Mouse (Mus musculus): Measurements from ENCODE around the gene Slc29a1. TPM values are rescaled to one million over a fixed set of nuclear protein-coding genes. Genes with fewer than 3 reads are reported as not detected.
A peak's percentile ranks its signal among the peaks of the same experiment; 100 is the strongest.

Slc29a1 gene
- polyA plus RNA-seq (2015; fragmentation: Nextera tagmentation; extraction: Ambion mirVana): 49.4 and 55.3 TPM in 2 replicates

DNA sequence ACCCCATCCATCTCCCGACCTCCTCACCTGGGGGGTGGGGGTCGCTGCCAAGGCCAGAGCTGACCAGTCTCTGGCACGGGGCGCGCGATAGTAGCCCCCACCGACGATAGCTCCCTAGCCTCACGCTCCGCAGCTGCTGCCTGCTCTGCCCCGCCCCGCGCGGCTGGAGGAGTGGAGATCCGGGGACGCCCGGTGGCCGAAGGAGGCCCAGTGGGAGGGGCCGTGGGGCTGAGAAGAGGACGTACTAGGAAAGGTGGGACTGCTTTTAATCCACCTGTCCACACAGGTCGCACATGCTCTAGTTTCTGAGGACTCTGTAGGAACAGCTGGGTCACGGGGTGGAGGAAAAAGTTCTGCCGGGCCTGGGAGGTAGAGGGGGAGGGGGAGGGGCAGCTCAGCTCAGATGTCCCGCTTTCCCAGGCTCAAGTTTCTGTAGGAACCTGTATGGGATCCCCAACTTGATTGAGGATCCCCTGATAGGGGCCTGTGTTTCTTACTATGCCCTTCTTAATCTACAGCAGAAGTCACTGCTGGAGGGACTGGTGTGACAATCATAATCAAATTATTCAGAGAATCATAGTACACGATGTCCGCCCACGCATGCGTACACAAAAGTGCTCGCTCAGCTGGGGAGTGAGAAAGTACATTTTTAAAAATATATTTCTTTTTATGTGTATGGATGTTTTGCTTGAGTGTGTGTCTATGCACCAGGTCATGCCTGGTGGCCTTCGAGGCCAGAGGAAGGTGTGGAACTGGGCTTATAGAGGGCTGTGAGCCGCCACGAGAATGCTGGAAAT lies at the start of gene Slc29a1:
Gene Slc29a1, minus strand, starts transcription at position 161 of the 797 bp plus-strand sequence.
- H3K9ac ChIP-seq (ENCODE audit: low read length): peak within 1 kb of the TSS; percentile 43
- peak; percentile 72 for ATAC-seq (ENCODE audit: low FRiP score, low TSS enrichment)
- H3K4me2 ChIP-seq (replicated peaks; ENCODE audit: low read depth): peak within 1 kb of the TSS; percentile 59
- peak within 1 kb of the TSS; percentile 32 for H3K4me3 ChIP-seq (ENCODE audit: low read depth, low read length)
- H3K27ac ChIP-seq (replicated peaks): no peak within 1 kb of the TSS
- no peaks in the 10 kb centered on the region for H3K9me3 ChIP-seq (ENCODE audit: control insufficient read depth, low read length)
- peaks cover 12% of the 10 kb centered on the region for H3K4me1 ChIP-seq (replicated peaks; ENCODE audit: control insufficient read depth, insufficient read depth)
- WGBS: 20% methylated on average over 29 of the region's 32 CpGs
- no peaks in the 10 kb centered on the region for H3K36me3 ChIP-seq (ENCODE audit: control insufficient read depth, insufficient read depth, low read length)
- H3K27me3 ChIP-seq (ENCODE audit: control insufficient read depth, insufficient read depth, low read length): no peaks in the 10 kb centered on the region
- TF ChIP-seq CTCF (IDR thresholded peaks at IDR 0.05; ENCODE audit: low read depth) (peak; percentile 34; the same call in 1 of the 2 replicates), EP300 (optimal IDR thresholded peaks at IDR 0.05) (no peak)
- peak; percentile 91 for DNase-seq (ENCODE audit: low spot score)

DNA sequence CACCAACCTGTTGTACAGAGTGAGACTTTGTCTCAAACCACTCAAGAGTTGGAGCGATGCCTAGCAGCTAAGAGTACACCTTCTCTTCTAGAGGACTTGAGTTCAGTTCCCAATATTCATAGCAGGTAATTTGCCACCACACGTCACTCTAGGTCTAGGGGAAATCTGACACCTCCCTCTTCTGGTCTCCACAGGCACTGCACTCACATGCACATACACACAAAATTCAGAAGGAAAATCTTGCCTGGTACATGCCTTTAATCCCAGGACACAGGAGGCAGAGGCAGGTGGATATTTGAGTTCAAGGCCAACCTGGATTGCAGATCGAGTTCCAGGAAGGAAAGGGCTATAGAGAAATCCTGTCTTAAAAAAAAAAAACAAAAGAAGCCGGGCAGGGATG lies 44.8 kb upstream of the Slc29a1 start:
- Histone ChIP-seq H3K9me3 (ENCODE audit: control insufficient read depth, low read length) (no peaks in the 10 kb centered on the region), H3K27me3 (ENCODE audit: control insufficient read depth, insufficient read depth, low read length) (no peaks in the 10 kb centered on the region), H3K27ac (replicated peaks) (no peak overlapping the region), H3K36me3 (ENCODE audit: control insufficient read depth, insufficient read depth, low read length) (no peaks in the 10 kb centered on the region), H3K9ac (ENCODE audit: low read length) (no peak overlapping the region), H3K4me3 (ENCODE audit: low read depth, low read length) (no peak overlapping the region), H3K4me1 (replicated peaks; ENCODE audit: control insufficient read depth, insufficient read depth) (no peaks in the 10 kb centered on the region), H3K4me2 (replicated peaks; ENCODE audit: low read depth) (no peak overlapping the region)
- 95% methylated on average over 4 of the region's 4 CpGs for WGBS
- ATAC-seq (ENCODE audit: low FRiP score, low TSS enrichment) (no peak), DNase-seq (ENCODE audit: low spot score) (no peak)
- TF ChIP-seq EP300 (optimal IDR thresholded peaks at IDR 0.05) (no peak), CTCF (IDR thresholded peaks at IDR 0.05; ENCODE audit: low read depth) (peak; percentile 37)

DNA sequence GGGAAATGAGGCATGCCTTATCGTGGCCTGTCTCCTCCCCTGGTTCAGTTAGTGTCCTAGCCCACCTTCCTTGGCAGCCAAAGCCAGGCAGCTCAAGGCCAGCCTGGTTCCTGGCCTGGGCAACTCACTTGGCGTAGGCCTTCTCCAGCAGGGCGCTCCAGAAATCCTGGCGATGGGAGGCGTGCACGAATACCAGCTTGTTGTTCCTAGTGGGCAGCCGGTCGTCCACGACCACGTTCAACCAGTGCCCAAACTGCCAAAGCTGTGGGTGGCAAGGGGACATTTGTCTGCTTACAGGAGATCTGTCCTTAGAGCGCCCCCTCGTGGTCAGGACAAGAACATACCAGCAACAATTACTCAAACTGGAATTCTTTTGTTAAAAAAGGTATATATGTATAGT lies 43.3 kb upstream of the Slc29a1 start:
- Histone ChIP-seq H3K27ac (replicated peaks) (no peak overlapping the region), H3K4me1 (replicated peaks; ENCODE audit: control insufficient read depth, insufficient read depth) (no peaks in the 10 kb centered on the region), H3K27me3 (ENCODE audit: control insufficient read depth, insufficient read depth, low read length) (no peaks in the 10 kb centered on the region), H3K9ac (ENCODE audit: low read length) (no peak overlapping the region), H3K4me2 (replicated peaks; ENCODE audit: low read depth) (no peak overlapping the region), H3K4me3 (ENCODE audit: low read depth, low read length) (no peak overlapping the region), H3K9me3 (ENCODE audit: control insufficient read depth, low read length) (no peaks in the 10 kb centered on the region), H3K36me3 (ENCODE audit: control insufficient read depth, insufficient read depth, low read length) (no peaks in the 10 kb centered on the region)
- DNase-seq (ENCODE audit: low spot score) (peak; percentile 75), ATAC-seq (ENCODE audit: low FRiP score, low TSS enrichment) (peak; percentile 42; the same call in 1 of the 2 replicates)
- TF ChIP-seq EP300 (optimal IDR thresholded peaks at IDR 0.05) (no peak), CTCF (IDR thresholded peaks at IDR 0.05; ENCODE audit: low read depth) (peak; percentile 88)
- WGBS: 26% methylated on average over 12 of the region's 12 CpGs

DNA sequence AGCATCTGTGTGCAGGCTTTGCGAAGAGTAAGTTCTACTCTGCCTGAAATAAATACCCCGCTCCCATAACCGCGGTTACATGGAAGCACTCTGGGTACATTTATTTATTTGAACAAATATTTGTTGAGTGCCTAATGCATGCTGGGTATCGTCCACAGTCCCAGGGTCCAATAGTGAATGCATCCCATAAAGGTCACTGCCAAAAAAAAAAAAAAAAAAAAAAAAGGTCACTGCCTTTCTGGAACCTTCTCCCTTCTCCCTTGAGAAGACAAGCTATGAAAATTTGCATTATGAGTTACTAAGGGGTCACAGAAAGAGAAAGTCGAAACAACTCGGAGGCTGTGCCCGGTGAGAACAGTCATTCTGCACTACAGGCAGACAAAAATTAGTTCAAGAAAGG lies 42.6 kb upstream of the Slc29a1 start:
- ATAC-seq (ENCODE audit: low FRiP score, low TSS enrichment) (no peak), DNase-seq (ENCODE audit: low spot score) (no peak)
- Histone ChIP-seq H3K27ac (replicated peaks) (no peak overlapping the region), H3K36me3 (ENCODE audit: control insufficient read depth, insufficient read depth, low read length) (no peaks in the 10 kb centered on the region), H3K27me3 (ENCODE audit: control insufficient read depth, insufficient read depth, low read length) (no peaks in the 10 kb centered on the region), H3K4me3 (ENCODE audit: low read depth, low read length) (no peak overlapping the region), H3K9ac (ENCODE audit: low read length) (no peak overlapping the region), H3K4me1 (replicated peaks; ENCODE audit: control insufficient read depth, insufficient read depth) (no peaks in the 10 kb centered on the region), H3K9me3 (ENCODE audit: control insufficient read depth, low read length) (no peaks in the 10 kb centered on the region), H3K4me2 (replicated peaks; ENCODE audit: low read depth) (no peak overlapping the region)
- TF ChIP-seq EP300 (optimal IDR thresholded peaks at IDR 0.05): no peak
- no peak for TF ChIP-seq CTCF (IDR thresholded peaks at IDR 0.05; ENCODE audit: low read depth)
- WGBS: 78% methylated on average over 8 of the region's 8 CpGs

DNA sequence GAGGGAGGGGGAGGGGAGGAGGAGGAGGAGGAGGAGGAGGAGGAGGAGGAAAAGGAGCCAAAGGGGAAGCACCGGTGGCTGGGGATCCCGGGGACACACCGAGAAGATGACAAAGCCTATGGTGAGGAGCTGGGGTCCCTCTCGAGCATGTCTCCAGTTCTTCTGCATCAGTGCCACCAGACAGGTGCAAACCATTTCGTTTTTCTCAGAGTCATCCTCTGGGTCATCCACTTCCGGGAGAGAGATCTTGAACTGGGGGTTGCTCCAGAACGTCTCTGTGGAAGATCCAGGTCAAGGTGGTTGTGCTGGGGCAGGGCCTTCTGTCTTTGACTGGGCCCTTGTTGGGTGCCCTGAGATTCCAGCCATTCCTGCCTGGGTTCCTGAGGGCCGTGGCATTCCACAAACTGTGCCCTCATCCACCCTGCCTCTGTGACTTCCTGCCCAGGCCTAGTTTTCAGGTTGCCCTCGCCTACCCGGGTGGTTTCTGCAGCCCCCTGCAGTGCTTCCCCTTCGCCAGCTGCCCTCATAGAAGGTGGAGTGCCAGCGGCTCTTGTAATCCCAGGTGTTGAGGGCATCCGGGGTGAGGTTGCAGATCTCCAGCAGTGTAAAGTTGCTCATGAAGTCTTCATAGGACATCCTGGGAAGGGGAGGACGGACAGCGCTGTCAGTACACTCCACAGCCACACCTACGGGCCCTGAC lies 39.3 kb upstream of the Slc29a1 start:
- TF ChIP-seq EP300 (optimal IDR thresholded peaks at IDR 0.05) (no peak), CTCF (IDR thresholded peaks at IDR 0.05; ENCODE audit: low read depth) (no peak)
- Histone ChIP-seq H3K27me3 (ENCODE audit: control insufficient read depth, insufficient read depth, low read length) (no peaks in the 10 kb centered on the region), H3K9me3 (ENCODE audit: control insufficient read depth, low read length) (no peaks in the 10 kb centered on the region), H3K36me3 (ENCODE audit: control insufficient read depth, insufficient read depth, low read length) (no peaks in the 10 kb centered on the region), H3K4me2 (replicated peaks; ENCODE audit: low read depth) (no peak overlapping the region), H3K4me3 (ENCODE audit: low read depth, low read length) (no peak overlapping the region), H3K4me1 (replicated peaks; ENCODE audit: control insufficient read depth, insufficient read depth) (no peaks in the 10 kb centered on the region), H3K9ac (ENCODE audit: low read length) (no peak overlapping the region), H3K27ac (replicated peaks) (no peak overlapping the region)
- ATAC-seq (ENCODE audit: low FRiP score, low TSS enrichment): no peak
- no peak for DNase-seq (ENCODE audit: low spot score)
- WGBS: 72% methylated on average over 16 of the region's 16 CpGs

DNA sequence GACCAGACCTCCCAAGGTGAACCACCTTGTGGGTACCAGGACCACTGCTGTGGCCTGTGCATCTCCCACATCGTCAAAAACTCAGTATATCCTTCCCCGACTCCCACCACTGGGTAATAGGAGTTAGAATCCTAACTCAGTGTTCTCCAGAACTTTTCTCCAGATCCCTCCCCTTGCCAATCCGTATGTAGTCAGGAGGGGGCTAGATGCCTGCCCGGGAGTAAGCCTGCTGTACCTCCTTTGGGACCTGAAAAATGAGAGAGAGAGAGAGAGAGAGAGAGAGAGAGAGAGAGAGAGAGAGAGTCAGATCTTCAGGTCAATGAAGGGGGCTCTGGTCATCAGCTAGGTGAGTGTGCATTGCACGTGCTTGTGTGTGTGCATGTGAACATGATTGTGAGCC lies 34.6 kb upstream of the Slc29a1 start:
- Histone ChIP-seq H3K27me3 (ENCODE audit: control insufficient read depth, insufficient read depth, low read length) (no peaks in the 10 kb centered on the region), H3K4me1 (replicated peaks; ENCODE audit: control insufficient read depth, insufficient read depth) (peaks cover 4% of the 10 kb centered on the region; the same call in 1 of the 2 replicates), H3K4me2 (replicated peaks; ENCODE audit: low read depth) (no peak overlapping the region), H3K4me3 (ENCODE audit: low read depth, low read length) (no peak overlapping the region), H3K9me3 (ENCODE audit: control insufficient read depth, low read length) (no peaks in the 10 kb centered on the region), H3K36me3 (ENCODE audit: control insufficient read depth, insufficient read depth, low read length) (no peaks in the 10 kb centered on the region), H3K9ac (ENCODE audit: low read length) (no peak overlapping the region), H3K27ac (replicated peaks) (no peak overlapping the region)
- DNase-seq (ENCODE audit: low spot score) (no peak), ATAC-seq (ENCODE audit: low FRiP score, low TSS enrichment) (no peak)
- WGBS: 80% methylated on average over 5 of the region's 5 CpGs
- TF ChIP-seq CTCF (IDR thresholded peaks at IDR 0.05; ENCODE audit: low read depth) (no peak), EP300 (optimal IDR thresholded peaks at IDR 0.05) (no peak)

Measured in stomach, postnatal 0 days (tissue).